Mouse (Mus musculus) lung, postnatal 10 days (tissue): Measurements from ENCODE around the gene Stn1.

Experiments
- DNase-seq: peaks from one replicate; pipeline ENCODE4 v3.0.0; 2021

Gene Stn1

GRCm38 (mm10) chr19:47507128-47508121, 29.9 kb downstream of the Stn1 start:
- peak; percentile 83 for DNase-seq

DNA sequence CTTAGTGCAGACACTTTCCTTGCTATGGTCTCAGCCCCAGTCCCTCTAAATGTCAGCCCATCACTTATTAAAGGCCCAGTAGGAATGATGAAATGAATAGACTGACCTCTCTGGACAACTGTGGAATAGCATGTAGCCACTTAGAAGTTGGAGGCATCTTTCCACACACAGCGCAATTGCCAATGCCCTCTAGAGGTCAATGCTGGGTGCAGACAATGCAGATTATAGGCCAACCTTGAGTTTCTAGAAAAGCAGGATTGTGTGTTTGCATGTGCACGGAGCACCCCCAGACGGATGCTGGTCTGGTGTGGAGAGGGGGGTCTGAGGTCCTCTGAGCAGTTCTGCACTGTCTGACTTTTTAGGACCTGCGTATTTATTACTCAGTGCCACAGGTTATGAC, 33.7 kb downstream of the Stn1 start:
- DNase-seq = peak; percentile 72

- DNase-seq = no peak
These were observed 34.7 kb downstream of the Stn1 start for GRCm38 (mm10) chr19:47502563-47502962.

GRCm38 (mm10) chr19:47500389-47501011, 36.8 kb downstream of the Stn1 start:
- no peak for DNase-seq

DNA sequence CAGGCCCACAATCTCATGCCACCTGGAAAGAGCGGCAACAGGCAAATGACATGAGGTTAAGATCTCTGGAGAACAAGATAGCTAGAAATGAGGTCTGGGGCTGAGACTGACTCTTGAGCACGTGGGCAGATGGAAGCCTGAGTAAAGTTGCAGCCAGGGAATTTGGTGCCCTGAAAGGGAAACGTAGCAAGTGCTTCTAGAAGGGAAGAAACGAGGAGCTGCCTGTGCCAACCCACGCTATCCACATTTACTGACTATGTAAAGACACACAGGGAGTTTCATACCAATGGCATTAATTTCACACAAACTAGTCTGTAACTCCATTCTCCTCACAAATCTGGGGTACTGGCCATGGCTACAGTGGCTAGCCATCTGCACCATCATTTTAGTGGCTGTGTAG, 37.5 kb downstream of the Stn1 start:
- no peak for DNase-seq

GRCm38 (mm10) chr19:47498942-47499341, 38.4 kb downstream of the Stn1 start:
- DNase-seq = no peak

DNA sequence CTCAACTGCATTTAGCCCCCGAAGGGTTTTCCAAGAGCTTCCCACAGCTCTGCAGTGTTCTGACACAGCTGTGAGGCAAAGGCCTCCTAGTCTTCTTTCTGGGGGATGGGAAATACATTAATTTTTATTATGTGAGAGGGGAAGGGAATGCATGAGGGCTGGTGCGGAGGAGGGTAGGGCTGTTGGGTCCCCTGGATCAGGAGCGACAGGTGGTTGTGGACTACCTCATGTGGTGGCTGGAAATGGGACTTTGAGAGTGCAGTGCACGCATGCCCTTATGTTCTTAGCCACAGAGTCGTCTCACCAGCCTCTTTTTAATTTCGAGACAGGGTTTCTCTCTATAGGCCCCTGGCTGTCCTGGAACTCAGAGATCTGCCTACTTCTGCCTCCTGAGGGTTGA, 39.6 kb downstream of the Stn1 start:
- no peak for DNase-seq

GRCm38 (mm10) chr19:47497313-47497712, 40.0 kb downstream of the Stn1 start:
- DNase-seq = no peak

- no peak for DNase-seq
These were observed 44.0 kb downstream of the Stn1 start for GRCm38 (mm10) chr19:47493017-47493997.

DNA sequence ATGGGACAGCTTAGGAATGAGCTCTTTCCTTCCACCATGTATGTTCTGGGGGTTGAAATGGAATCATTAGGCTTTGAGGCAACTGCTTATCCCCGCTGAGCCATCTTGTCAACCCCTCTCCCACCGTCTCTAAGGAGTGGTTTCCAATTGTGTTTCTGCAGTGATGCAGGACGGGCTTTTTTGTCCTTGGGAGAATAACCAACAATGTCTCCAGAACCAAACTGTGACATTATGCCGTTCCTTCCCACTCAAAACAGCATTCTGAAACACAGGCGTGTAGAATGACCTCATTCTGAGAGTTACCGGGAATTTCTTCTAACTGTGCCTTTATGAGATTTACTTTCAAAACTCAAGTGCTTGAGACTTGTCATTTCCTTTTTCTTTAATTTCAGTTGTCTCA, 44.9 kb downstream of the Stn1 start:
- DNase-seq = no peak

- DNase-seq = no peak
These were observed 45.5 kb downstream of the Stn1 start for GRCm38 (mm10) chr19:47491853-47492252.

DNA sequence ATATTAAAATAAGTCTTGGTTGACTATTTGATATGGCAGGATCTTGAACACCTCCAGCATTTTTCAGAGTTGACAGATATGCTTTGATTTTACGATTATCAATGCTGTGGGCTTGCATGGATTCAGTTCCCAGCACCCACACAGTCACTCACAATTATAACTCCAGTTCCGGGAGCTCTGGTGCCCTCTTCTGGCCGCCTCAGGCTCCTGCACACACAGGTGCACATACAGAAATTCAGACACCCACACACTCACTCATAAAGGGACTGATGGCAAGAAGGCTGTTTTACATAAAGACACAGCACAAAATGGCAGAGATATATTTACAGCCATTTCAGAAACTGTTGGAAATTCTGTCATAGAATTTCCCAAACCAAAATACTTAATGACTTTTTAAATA, 48.1 kb downstream of the Stn1 start:
- no peak for DNase-seq

DNA sequence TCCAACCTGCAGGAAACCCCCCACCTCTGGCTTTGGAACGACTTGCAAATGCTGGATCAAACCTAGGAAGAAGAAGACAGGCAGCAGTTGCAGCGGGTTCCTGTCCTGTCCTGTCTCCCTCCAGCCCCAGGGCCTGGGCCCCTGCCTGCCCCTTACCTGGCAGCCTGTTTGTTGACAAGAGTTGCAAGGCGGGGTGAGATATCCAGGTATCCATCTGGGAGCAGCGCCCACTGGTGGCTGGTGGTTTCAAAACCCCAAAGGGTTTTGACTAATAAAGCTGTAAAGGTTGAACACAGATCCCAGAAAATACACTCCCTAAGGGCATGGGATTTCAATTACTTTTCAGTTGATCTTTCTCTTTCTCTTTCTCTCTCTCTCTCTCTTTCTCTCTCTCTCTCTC, 49.1 kb downstream of the Stn1 start:
- peak; percentile 49 for DNase-seq

- no peak for DNase-seq
These were observed 49.7 kb downstream of the Stn1 start for GRCm38 (mm10) chr19:47487572-47487971.

DNA sequence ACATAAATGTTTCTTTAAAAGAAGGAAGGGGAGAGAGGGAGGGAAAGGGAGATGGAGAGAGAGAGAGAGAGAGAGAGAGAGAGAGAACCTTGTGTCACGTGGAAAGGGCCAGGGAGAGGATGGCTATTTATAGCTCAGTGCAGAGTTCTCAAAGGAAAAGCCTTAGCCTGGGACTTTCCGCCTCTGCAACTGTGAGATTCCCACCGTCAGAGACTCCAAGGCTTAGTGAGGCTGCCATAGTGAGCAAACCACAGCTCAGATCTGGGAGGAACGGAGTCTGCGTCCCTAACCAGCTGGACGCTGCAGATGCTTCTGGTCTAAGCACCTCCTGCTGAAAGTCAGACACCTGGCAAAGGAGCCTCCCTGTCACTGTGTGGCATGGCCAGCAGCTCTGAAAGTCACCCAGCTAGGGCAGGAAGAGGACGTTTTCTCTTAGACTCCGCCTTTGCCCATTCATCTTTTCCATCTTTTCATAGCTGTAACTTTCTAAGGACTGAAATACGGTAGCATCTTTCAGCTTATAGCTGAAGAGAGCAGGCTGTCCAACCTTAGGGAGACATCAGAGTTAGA, 51.2 kb downstream of the Stn1 start:
- DNase-seq = no peak

GRCm38 (mm10) chr19:47484110-47484509, 53.2 kb downstream of the Stn1 start:
- DNase-seq = no peak

GRCm38 (mm10) chr19:47483346-47483745, 54.0 kb downstream of the Stn1 start:
- DNase-seq = no peak

DNA sequence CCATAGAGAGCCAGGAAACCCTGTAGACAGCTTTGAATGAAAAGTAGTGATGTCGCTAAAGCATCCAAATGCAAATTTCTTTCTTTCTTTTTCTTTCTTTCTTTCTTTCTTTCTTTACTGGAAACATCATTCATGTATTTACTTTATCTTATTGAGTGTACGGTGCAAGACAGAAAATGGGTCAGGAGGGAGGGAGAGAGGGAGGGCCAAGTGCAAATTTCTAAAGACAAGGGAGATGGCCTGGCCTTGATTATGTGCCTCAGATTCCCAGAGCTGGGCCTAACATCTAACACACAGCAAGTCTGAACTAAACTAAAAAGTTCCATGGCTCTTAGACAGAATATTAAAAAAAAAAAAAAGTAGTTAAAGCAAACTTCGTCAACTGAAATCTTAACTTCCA, 63.9 kb downstream of the Stn1 start:
- DNase-seq = no peak

DNA sequence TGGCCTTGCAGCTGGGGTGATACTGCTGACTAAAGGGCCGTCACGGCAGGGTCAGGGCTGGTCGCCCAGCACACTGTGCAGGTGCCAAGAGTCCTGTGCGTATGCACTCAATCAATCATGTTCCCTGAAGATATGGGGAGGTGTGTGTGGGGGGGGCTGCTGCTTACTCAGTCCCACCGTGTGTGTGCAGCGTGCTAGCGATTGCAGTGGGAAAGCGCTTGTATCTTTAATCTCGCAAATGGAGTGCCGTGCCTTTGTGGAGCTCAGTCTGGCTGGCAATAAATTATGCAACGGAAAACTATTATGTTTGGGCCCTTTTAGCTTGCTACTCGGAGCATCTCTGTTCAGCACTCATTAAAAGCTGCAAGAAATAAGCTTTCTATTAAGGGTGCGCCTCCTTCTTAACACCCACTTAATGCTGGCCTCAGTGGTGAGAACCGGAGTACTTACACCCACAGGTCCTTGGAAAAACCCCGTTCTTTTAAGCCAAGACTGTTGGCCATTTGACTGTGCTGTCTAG, 64.4 kb downstream of the Stn1 start:
- DNase-seq = no peak

- DNase-seq = no peak
These were observed 65.5 kb downstream of the Stn1 start for GRCm38 (mm10) chr19:47471808-47472207.

DNA sequence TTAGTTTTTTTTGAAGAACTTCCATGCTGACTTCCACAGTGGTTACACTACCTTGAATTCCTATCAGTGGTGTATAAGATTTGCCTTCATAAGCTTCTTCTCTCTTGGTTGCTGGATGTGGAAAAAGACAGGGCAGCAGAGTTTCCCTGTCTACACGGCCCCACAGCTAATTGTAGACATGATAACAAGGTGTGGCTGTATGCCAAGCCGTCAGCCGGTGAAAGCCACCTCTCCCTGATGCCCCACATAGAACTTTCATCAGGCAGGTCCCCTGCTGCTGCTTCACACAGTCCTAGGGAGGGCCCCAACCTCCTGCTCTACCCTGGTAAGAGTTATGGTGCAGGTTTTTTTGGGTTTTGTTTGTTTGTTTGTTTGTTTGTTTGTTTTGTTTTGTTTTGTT, 68.6 kb downstream of the Stn1 start:
- DNase-seq = no peak

- peak; percentile 27 for DNase-seq
These were observed 70.5 kb downstream of the Stn1 start for GRCm38 (mm10) chr19:47466775-47467174.
